Mouse (Mus musculus): ENCODE results near the gene Spef1.

Gene Spef1

DNA sequence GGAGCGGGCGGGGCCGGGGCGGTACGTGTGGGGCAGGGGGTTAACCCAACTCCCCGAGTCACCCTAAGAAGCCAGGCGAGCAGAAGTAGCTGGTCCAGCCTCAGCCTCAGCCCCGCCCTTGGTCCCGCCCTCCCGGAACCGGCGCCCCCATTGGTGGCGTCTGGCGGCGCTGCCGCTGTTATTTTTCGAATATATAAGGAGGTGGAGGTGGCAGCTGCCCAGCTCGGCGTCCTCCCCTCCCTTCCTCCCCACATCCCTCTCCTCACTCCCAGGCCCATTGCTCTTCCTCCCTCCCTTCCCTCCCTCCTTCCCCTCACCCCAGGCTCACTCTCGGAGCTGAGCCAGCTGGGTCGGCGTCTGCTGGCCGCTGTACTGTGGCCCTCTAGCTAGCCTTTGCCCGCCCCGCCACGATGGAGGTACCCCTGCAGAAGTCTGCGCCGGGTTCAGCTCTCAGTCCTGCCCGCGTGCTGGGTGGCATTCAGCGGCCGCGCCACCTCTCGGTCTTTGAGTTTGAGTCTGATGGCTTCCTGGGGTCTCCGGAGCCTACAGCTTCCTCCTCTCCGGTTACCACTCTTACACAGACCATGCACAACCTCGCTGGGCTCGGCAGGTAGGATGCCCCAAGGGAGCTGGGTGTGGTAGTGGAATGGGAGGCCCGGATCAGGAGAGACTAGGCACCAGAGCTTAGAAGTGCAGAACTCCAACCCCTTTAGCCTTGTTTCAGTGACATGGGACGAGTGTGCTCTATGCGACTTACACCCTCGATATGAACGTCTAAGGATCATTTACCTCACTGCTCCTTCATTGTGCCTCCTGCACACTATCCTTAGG, at the start of gene Spef1, which contains the start of gene Cdc25b:
TSS of gene Spef1 (minus strand) at position 512 of the 831 bp plus-strand sequence.
TSS of gene Cdc25b (plus strand) at position 179 of the 831 bp plus-strand sequence.
- peak; percentile 94 for DNase-seq (ENCODE audit: low read depth)

DNA sequence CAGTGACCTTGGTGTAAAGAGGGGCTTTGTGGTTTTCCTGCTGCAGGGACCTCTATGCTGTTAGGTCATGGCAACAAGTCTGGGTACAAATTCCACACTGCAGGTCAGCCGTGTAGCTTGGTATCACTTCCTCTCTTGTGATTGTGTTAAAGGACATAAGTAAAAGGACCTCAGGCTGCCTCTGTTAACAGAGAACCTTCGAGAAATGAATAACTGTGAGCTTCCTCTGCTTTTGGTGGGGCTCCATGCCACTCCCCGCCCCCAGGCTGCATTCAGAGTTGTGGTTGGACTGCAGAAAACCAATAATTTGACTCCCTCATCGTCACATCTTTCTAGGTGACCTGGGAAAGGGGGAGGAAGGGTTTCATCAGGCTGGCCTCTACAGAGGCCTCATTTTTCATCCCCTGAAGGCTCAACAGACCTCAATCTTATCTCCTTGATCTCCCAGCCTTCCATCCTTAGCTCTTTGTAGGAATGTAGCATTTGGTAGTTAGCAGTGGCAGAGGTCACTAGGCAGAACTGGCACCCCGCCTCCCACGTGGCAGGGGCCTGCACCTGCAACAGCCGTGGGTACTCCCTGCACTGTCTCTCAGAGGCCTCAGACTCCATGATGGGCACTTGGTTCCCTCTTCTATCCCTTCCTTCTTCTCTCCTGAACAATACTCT, 48.0 kb upstream of the Spef1 start:
- DNase-seq (ENCODE audit: low read depth), result peak; percentile 27

DNA sequence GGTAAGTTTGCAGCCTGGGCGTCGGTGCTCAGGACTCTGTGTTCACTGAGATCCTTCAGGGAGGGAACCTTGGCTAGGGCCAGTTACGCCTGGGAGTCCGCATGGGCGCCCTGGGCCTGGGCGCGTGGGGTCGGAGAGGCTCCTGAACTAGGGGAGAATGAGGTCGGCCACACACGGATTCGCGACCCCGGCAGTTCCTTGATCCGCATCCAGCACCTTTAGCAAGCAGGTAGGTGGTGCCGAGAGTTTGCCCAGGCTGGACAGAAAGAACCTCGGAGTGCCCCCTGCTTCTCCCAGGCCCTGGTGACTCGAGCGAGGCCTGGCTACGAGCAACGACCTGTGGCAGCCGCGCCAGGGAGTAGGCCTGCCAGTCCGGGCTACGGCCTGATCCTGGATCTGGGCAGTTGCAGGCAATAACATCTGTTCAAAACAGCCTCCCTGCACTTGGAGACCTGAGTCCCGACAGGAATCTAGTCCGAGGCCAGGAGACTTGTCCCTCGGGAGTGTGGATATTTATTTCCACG, 47.1 kb upstream of the Spef1 start:
- peak; percentile 37 for DNase-seq (ENCODE audit: low read depth)

DNA sequence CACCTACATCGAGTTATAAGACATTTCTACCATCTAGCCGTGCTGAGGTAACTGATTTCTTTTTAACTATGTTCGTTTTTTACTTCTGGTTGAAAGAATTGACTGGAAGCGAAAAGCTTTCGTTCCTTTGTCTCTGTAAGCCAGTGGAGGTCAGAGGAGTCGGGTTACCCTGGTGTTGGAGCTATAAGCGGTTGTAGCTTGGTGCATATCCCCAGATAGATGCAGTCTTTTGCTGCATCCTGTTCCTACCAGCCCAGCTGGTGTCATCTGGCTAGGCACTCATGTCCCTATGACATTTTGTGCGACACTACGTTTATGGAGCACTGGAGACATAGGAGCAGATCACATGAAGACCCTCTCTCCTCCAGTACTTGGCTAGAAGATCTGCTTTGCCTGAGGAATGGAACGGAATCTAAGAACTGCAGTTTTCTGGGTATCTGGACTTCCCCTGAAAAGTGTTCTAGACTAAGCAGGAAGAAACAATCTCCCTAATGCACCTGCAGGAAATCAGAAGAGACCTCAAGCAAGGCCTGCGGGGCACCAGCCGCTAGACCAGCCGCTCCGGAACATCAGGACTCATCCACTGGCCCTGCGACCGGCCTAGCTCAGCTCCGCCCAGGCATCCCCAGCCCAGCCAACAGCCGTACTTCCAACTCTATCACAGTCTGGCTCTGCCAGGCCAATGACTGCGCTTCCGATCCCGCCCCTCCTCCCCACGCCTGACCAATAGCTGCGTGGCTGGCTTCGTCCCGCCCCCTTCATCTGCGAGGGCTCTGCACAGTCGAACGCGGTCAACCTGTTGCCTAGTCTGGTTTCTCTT, 46.4 kb upstream of the Spef1 start, which contains the start of gene Mavs:
TSS of gene Mavs (plus strand) at position 757 of the 820 bp plus-strand sequence.
- DNase-seq (ENCODE audit: low read depth), result peak; percentile 97

DNA sequence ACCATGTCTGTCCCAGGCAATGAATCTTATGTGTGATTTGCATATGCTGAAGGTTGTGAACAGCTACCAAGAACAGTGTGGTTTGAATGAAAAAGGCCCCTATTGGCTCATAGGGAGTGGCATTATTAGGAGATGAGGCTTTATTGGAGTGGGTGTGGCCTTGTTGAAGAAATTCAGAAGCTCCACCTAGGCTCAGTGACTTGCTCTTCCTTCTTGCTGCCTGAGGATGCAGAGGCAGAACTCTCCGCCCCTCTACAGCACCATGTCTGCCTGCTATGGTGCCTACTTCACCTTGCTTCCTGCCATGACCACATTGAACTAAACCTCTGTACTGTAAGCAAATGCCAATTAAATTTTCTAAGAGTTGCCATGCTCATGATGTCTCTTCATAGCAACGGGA, 45.5 kb upstream of the Spef1 start:
- DNase-seq (ENCODE audit: low read depth), result no peak

DNA sequence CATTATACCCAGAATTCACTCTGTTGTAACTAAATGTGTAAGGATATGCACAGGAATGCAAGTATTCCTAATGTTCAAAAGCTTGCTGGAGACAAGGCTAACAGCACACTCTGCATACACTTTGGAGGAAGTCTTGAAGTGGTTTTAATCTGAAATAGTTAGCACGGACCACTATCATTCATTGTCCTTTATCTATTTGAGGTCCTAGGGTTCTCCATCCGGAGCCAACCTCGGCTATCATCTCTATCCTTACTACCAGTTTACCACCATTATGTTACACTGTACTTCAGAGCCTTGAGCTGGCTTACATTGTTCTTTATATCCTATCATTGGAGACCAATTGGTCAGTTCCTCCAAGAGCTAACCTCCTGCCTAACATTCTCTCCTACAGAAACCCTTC, 40.2 kb upstream of the Spef1 start:
- no peak for DNase-seq (ENCODE audit: low read depth)

DNA sequence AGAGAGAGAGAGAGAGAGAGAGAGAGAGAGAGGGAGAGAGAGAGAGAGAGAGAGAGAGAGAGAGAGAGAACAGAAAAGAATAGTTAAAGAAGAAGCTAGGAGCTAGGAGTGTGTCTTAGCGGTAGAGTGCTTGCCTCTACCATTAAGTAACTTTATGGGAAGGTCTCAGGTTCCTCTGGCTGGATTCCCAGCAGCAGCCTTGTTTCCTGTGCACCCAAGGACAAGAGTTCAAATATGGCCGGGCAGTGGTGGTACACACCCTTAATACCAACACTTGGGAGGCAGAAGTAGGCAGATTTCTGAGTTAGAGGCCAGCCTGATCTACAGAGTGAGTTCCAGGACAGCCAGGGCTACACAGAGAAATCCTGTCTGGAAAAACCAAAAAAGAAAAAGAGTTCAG, 39.6 kb upstream of the Spef1 start:
- peak; percentile 32 for DNase-seq (ENCODE audit: low read depth)

DNA sequence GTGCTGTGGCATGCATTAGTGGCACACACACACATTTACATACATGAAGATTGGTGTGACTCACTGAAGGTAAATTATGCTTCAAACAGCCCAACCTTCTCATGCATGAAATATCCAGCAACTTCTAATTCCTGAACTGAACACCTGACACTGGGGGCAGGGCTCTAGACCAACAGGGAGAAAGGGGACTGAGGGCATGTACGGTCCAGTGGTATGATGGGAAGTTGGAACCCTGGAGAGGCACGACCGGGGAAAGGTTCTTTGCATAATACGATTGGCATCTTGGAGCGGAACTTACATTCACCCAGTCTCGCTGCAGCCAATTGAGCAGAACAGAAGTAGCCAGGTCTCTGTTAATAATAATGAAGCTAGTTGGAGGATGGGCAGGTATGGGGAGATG, 38.1 kb upstream of the Spef1 start:
- no peak for DNase-seq (ENCODE audit: low read depth)

DNA sequence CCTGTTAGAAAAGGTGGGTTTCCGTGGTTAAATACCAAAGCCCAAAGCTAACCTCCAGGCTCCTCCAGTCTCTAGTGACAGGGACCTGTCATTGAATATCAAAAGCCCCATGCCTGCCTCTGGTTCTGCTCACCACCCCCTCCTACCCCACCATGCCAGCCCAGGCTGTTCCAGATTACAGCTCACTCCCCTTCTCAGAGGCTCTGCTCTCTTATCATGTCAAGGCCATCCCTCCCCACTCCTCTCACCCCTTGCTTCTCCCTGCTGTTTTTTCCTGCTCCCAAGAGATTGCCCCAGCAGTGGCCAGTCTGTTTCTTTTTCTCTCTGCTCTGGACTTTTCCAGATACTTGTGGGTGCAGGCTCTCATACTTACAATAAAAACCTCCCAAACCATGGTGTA, 36.5 kb upstream of the Spef1 start:
- DNase-seq (ENCODE audit: low read depth), result no peak

DNA sequence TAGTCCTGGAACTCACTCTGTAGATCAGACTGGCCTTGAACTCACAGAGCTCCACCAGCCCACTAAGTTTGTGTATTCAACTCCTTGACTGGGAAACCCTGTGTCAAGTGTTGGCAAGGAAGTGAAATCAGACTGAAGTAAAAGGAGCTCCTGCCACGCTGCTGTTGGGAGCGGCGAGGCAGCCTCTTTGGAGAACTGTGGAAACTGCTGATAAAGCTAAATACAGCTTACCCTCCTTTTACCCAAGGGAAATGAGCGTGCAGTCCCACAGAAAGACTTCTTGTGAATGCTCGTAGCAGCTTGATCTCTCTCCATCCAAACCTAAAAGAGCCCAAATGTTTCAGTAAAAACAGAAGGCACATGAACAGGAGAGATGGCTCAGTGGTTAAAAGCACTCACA, 35.5 kb upstream of the Spef1 start:
- DNase-seq (ENCODE audit: low read depth), result peak; percentile 28

DNA sequence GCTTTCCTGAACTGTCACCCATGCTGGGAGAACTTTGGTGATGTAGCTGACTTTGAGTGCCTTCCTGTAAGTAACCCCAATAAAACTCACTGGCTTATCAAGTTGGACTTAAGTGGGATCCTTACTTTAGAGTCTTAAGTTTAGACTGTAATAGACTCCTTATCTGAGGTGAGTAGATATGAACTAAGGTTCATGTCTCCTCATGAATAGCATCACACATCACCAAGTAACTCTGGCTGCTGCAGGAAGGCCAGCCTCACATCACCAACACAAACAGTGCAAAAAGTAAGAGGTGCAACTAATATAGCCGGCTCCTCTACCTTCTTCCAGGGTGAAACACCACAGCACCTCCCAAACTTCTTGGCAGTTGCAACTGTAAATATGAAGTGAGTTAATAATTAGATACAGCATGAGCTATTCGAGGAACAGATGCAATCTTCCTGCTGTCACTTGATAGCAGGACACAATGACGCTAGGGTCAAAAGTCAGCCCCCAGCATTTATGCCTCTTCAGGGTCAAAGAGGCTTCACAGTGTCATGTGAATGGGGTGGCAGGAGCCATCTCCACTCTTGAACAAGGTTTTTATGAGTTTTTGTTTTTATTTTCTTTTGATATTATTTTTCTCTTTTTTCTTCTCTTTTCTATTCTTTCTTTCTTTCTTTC, 34.9 kb upstream of the Spef1 start:
- DNase-seq (ENCODE audit: low read depth), result no peak

DNA sequence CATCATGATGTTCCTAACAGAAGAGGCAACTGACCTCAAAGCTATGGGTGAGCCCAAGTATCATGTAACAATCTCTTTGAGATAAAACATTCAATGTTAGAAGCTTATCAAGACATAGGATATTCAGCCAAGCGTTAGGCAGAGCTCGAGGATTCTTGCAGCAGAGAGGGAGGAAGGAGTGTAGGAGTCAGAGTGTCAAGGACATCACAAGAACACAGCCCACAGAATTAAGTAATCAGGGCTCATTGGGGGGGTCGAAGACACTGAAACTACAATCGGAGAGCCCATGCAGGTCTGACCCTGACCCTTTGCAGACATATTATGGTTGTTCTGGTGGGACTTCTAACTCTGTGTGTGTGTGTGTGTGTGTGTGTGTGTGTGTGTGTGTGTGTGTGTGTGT, 32.9 kb upstream of the Spef1 start:
- no peak for DNase-seq (ENCODE audit: low read depth)

DNA sequence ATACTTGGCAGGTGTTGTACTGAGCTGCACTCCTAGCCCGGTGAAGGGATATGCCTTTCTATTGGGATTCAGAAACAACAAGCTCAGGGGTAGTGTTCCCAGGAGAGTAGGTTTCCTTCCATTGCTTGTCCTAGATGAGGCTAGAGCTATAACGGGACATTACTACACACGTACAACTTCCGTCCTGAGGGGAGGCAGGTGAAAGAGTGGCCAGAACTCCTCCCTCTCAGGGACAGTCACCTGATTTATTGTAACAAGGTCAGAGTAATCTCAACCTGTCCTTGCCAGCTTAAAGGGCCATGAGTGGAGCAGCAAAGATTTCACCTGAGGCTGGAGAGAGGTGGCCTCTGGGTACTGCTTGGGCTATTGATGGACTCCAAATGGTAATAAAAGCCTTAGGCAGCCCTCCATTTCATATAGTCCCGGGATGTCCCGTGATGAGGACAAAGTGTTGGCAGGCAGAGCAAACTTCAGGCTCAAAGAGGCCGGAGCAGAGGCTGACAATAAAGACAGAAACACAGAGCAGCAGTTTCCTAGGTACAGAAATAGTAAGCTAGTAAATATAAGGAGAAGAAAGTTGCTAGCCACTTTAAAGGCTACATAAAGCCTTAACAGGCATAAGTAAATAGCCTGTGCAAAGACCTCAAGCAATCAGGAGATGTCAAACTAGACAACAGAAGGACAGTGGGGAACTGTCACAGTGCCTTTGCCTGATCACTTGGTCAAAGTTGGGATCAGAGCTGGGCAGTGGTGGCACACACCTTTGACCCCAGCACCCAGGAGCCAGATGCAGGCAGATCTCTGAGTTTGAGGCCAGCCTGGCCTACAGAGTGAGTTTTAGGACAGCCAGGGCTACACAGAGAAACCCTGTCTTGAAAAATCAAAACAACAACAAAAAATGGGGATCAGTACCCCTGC, 29.1 kb upstream of the Spef1 start:
- no peak for DNase-seq (ENCODE audit: low read depth)

DNA sequence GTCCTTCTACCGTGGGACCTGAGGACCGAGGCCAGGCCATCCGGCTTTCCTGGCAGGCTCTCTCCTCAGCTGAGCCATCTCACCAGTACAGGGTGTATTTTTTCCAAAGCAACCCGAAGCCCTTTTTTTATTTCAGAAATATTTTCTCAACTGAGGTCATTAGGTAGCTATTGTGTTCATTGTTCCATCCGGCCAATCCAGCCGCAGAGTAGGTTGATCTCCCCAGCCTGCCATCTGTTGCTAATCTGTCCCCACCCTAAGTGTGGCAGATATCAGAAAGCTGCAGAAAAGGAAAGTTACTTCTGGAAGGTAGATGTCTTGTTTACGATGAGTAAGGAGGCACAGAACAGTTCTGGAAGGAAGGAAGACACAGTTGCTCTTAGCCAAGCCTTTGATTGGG, 26.7 kb upstream of the Spef1 start:
- DNase-seq (ENCODE audit: low read depth), result no peak

DNA sequence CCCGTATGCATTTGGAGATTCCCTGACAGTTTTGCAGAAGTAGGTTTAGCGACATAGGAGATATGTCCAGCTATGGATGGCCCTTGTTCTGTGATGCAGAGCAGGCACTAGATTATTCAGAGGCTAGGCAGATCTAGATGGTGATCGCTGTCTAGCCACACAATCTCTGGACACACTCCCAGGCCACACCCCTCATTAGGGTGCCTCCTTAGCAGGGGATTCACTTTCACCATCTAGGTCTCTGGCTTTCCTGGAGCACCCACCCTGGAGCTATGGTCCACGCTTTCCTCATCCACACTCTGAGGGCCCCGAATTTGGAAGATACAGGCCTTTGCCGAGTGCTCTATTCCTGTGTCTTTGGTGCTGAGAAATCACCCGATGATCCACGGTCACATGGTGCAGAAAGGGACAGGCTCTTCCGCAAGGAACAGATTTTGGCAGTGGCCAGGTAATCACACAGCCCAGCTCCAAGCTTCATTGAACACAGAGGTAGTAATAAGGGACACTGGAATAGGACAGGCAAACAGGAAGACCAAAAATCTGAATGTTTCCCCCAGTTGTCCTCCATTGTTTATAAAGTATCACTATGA, 24.0 kb upstream of the Spef1 start:
- peak; percentile 54 for DNase-seq (ENCODE audit: low read depth)

DNA sequence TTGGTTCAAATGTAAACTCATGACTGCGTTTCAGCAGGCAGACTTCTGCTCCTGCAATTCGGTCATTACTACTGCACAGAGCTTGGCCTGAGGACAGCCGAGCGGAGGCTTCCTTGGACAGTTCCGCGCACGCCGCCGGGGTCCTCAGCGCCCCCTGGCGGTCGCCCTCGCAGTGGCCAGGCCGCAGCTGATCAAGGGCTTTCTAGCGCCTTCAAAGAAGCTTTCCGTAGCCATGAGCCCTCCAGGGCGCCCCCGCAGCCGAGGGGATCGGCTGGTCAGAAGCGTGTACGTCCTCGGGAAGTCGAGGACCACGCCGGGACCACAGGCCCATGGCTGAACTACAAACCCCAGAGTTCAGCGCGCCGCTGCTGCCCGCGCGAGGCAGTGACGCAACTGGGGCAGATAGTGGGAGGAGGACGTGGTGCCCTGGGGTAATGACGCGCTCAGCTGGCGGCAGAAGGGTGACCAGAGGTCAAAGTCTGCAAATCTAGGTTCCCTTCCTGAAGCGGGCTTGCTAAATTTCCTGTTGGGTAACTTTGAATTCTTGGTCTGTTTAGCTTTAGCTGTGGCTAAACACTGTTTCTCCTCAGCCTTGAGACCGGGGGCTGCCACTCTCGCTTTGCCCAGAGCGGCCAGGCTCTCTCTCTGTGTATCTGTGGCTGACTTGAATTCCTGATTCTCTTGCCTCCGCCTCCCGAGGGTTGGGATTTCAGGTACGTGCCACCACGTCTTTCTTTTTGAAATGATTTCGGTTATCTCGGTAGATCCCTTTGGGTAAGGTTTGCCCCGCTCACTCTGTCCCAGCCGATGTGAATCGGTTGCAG, 23.1 kb upstream of the Spef1 start:
- peak; percentile 97 for DNase-seq (ENCODE audit: low read depth)

DNA sequence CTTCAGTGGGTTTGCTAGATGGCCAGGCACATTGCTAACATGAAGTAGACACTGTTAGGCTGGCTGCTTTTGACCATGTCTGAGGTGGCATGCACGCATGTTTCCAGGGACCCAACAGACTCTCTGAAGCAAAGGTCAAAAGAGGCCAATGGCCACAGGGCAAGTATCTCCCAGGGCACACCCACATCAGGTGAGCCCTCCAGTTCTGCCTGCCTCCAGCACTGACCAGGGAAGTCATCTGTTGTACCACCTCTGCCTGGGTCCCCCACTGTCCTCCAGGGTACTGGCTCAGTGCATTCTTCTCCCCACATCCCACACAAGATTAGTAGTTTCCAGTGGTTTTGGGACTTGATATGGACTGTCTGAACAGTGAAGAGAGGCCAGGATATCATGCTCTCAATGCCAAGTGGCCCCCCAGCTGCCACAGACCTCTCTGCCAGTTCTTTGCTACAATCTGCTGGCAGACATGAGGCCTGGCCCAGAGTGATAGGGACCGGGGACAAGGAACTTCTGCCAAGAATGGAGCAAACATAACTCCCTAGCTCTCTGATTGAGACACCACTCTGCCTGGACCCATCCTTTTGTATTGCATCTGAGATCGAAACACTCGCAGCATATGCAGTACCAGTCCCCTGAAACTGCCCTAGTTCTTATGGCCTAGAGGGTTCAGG, 22.2 kb upstream of the Spef1 start:
- DNase-seq (ENCODE audit: low read depth), result no peak

DNA sequence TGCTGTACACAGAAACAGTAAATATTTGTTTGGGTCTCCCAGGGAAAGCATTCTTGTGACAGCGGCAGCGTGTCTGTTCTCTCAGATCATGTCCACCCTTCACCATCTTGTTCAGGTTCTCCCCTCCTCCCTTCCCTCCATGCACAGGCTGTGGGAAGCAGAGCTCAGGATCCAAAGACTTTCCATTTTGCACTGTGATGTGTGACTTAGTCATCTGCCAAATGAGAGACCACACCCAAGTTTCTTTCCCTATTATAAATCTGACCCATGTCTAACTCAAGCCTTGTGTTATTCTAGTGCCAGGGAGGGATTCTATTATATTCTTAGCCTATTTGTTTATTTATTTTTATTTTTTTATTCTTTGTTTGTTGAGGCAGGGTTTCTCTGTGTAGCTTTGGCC, 21.3 kb upstream of the Spef1 start:
- peak; percentile 62 for DNase-seq (ENCODE audit: low read depth)

DNA sequence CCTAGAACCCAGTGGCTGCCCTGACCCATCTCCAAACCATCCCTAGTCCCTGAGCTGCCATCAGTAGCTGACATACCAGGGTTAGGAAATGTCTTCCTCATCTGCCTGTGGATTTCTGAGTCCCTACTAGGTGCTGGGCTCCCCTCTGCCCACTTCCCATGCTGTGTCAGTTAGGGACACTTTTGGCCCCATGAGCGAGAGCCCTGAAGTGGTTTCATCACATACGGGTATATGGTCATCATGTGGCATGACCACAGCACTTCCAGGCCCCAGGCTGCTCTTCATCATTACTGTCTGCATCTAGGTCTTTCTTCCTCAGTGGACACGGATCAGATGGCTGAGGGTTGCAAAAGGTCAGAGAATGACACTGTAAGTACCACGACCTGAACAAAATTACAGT, 19.7 kb upstream of the Spef1 start, which contains the start of gene Ap5s1:
TSS of gene Ap5s1 (plus strand) at position 301 of the 400 bp plus-strand sequence.
- DNase-seq (ENCODE audit: low read depth), result no peak
